Mouse (Mus musculus): Measurements from ENCODE around the gene Slc13a2. TPM values are rescaled to one million over a fixed set of nuclear protein-coding genes. Genes with fewer than 3 reads are reported as not detected.
A peak's percentile ranks its signal among the peaks of the same experiment; 100 is the strongest.

Slc13a2 gene
- polyA plus RNA-seq (2012; rRNA removed) (0.02 TPM in 2 replicates), polyA plus RNA-seq (2014; fragmentation: Nextera tagmentation; extraction: Ambion mirVana) (not detected in 2 replicates)

DNA sequence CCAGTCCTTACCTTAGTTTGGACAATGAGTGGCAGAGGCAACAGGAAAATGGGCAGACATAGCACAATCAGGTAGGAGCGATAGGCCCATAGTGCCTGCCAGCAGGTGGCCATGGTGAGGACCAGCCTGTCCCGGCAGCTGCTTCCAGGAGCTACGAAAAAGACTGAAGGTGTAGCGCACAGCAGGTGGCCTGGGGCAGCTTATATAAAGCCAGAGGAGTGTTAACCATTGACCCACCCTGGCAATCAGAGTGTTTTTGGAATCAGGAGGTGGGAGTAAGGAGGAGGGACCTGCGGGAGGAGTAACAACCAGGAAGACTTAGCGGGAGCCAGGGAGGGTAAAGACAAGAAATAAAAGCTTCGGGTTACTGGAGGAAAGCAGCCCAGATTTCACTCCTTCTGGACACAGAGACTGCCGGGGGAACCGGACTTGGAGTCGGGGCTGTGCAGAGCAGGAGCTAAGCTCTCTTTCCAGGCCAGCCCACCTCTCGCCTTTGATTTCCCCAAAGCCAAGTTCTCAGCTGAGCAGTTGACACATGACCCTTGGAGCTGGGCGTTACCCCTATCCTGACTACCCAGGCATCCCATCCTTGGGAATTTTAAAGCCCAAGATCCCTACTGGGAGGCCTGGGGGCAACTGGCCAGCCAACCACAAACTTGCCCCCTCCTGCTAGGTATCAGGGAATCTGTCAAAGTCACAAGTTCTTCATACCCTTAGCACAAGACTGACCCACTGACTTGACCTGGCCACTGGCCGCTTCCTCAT lies at the start of gene Slc13a2:
Gene Slc13a2 (minus strand): TSS at position 163 of the 765 bp plus-strand sequence.
- Histone ChIP-seq H3K27me3 (ENCODE audit: control insufficient read depth, insufficient read depth, low read length) (no peaks in the 10 kb centered on the region), H3K27ac (no peak within 1 kb of the TSS), H3K4me2 (ENCODE audit: low read depth) (no peak within 1 kb of the TSS), H3K4me3 (ENCODE audit: insufficient read depth in 1 of 2, low read depth in 2 of 2, low read length in 2 of 2) (no peak within 1 kb of the TSS), H3K9ac (replicated peaks) (no peak within 1 kb of the TSS), H3K4me1 (replicated peaks; ENCODE audit: control insufficient read depth in 2 of 2, insufficient read depth in 2 of 2, low read length in 1 of 2) (peaks cover 0 to 2% of the 10 kb centered on the region in 2 experiments; a peak in 2 of 4 replicates), H3K9me3 (ENCODE audit: control insufficient read depth, low read length) (no peaks in the 10 kb centered on the region), H3K36me3 (replicated peaks; ENCODE audit: control insufficient read depth, insufficient read depth, low read depth) (no peaks in the 10 kb centered on the region)
- TF ChIP-seq CTCF (IDR thresholded peaks at IDR 0.05; ENCODE audit: low read depth) (0 out of 2 replicates have a peak, but pooled peaks have one; percentile 12), EP300 (IDR thresholded peaks at IDR 0.05; ENCODE audit: low read depth) (no peak)
- DNase-seq (ENCODE audit: low read depth in 3 of 3, low spot score in 3 of 3), result no peak
- ATAC-seq (ENCODE audit: insufficient read depth), result no peak
- WGBS (ENCODE audit: insufficient replicate concordance), result 27% methylated on average over 13 of the region's 13 CpGs

DNA sequence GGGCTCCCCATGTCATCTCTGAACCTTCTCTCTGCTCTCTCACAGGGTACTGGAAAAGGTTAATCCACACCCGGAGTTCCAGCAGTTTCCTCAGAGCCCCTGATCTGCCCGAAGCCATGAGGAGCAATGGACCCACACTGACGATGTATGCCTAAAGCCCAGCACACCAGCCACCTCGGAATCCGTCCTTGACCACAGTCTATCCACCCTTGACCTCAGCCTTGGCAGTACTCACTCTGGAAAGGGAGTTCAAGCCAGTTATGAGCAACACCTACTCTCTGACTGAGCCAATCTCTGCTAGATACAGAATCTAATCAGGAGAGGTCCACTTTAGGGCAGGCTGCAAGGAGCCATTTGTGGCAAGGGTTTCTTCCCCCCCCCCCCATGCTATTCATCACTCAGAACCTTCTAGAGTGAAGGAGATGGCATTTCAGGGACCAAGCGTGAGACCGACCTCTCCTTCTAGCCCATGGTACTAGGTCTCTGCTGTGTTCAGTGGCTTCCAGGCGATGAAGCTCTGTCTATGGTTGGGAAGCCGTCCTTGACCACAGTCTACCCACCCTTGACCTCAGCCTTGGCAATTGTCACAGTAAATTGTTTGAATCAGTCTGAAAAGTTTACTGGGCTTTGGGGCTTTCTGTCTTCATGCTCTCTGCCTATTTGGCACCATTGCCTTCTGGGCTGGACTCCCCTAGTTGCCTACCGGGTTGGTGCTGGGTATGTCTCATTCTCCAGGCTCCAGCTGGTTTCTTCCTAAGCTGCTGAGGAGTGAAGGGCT lies 49.5 kb upstream of the Slc13a2 start:
- no peak for DNase-seq (ENCODE audit: low read depth in 3 of 3, low spot score in 3 of 3)
- Histone ChIP-seq H3K36me3 (replicated peaks; ENCODE audit: control insufficient read depth, insufficient read depth, low read depth) (no peaks in the 10 kb centered on the region), H3K27ac (no peak overlapping the region), H3K4me3 (ENCODE audit: insufficient read depth in 1 of 2, low read depth in 2 of 2, low read length in 2 of 2) (no peak overlapping the region), H3K9me3 (ENCODE audit: control insufficient read depth, low read length) (no peaks in the 10 kb centered on the region), H3K4me1 (replicated peaks; ENCODE audit: control insufficient read depth in 2 of 2, insufficient read depth in 2 of 2, low read length in 1 of 2) (0 out of 4 replicates have a peak, but pooled peaks cover 0 to 1% of the 10 kb centered on the region in 2 experiments), H3K9ac (replicated peaks) (no peak overlapping the region), H3K4me2 (ENCODE audit: low read depth) (no peak overlapping the region), H3K27me3 (ENCODE audit: control insufficient read depth, insufficient read depth, low read length) (no peaks in the 10 kb centered on the region)
- WGBS (ENCODE audit: insufficient replicate concordance), result 70% methylated on average over 10 of the region's 10 CpGs
- TF ChIP-seq CTCF (IDR thresholded peaks at IDR 0.05; ENCODE audit: low read depth), result no peak
- TF ChIP-seq EP300 (IDR thresholded peaks at IDR 0.05; ENCODE audit: low read depth), result no peak
- ATAC-seq (ENCODE audit: insufficient read depth), result no peak

DNA sequence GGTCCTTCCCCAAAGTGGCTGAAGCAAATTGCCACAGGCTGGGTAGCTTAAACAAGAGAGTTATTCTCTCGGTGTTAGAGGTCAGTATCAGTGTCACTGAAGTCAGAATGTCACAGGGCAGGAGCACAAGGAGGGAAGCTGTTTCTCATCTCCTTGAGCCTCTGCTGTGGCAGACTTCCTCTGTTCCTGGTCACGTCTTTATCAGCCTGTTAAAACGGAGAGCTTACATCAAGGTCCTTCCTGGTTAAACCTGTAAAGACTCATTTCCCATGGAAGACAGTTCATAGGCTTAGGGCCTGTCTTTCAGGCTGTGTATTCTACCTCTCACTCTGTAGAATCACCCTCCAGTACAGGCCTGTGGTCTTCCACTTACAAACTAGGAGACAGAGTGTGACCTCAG lies 45.9 kb upstream of the Slc13a2 start:
- no peak for TF ChIP-seq EP300 (IDR thresholded peaks at IDR 0.05; ENCODE audit: low read depth)
- no peak for TF ChIP-seq CTCF (IDR thresholded peaks at IDR 0.05; ENCODE audit: low read depth)
- Histone ChIP-seq H3K27me3 (ENCODE audit: control insufficient read depth, insufficient read depth, low read length) (no peaks in the 10 kb centered on the region), H3K4me2 (ENCODE audit: low read depth) (no peak overlapping the region), H3K36me3 (replicated peaks; ENCODE audit: control insufficient read depth, insufficient read depth, low read depth) (no peaks in the 10 kb centered on the region), H3K9ac (replicated peaks) (no peak overlapping the region), H3K9me3 (ENCODE audit: control insufficient read depth, low read length) (no peaks in the 10 kb centered on the region), H3K27ac (no peak overlapping the region), H3K4me3 (ENCODE audit: insufficient read depth in 1 of 2, low read depth in 2 of 2, low read length in 2 of 2) (no peak overlapping the region), H3K4me1 (replicated peaks; ENCODE audit: control insufficient read depth in 2 of 2, insufficient read depth in 2 of 2, low read length in 1 of 2) (peaks cover 9 to 24% of the 10 kb centered on the region in 2 experiments)
- WGBS (ENCODE audit: insufficient replicate concordance), result 15% methylated on average over 3 of the region's 3 CpGs
- DNase-seq (ENCODE audit: low read depth in 3 of 3, low spot score in 3 of 3) (no peak), ATAC-seq (ENCODE audit: insufficient read depth) (no peak)

DNA sequence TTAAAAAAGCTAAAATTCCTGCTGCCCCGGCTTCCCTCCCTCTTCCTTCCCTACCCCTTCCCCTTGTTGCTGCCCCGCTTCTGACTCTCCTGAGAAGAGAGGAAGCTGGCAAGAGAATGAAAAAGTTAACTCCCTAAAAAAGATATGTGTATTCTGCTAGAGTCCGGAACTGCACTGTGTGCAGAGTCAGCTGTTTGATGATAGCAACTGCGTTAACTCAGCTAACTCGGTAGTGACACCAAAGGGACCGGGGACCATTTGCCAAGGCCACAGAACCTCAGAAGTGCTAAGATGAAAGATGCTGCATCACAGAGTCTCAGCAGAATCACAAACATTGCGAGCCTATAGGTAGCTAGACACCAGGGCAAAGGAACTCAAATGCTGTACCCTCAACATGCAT lies 45.5 kb upstream of the Slc13a2 start:
- no peaks in the 10 kb centered on the region for H3K9me3 ChIP-seq (ENCODE audit: control insufficient read depth, low read length)
- peaks cover 9 to 25% of the 10 kb centered on the region in 2 experiments for H3K4me1 ChIP-seq (replicated peaks; ENCODE audit: control insufficient read depth in 2 of 2, insufficient read depth in 2 of 2, low read length in 1 of 2)
- H3K4me3 ChIP-seq (ENCODE audit: insufficient read depth in 1 of 2, low read depth in 2 of 2, low read length in 2 of 2), result no peak overlapping the region
- ATAC-seq (ENCODE audit: insufficient read depth) (no peak), DNase-seq (ENCODE audit: low read depth in 3 of 3, low spot score in 3 of 3) (no peak)
- H3K27ac ChIP-seq, result no peak overlapping the region
- no peak overlapping the region for H3K9ac ChIP-seq (replicated peaks)
- 55% methylated on average over 7 of the region's 7 CpGs for WGBS (ENCODE audit: insufficient replicate concordance)
- no peaks in the 10 kb centered on the region for H3K27me3 ChIP-seq (ENCODE audit: control insufficient read depth, insufficient read depth, low read length)
- H3K4me2 ChIP-seq (ENCODE audit: low read depth), result no peak overlapping the region
- TF ChIP-seq EP300 (IDR thresholded peaks at IDR 0.05; ENCODE audit: low read depth), result no peak
- H3K36me3 ChIP-seq (replicated peaks; ENCODE audit: control insufficient read depth, insufficient read depth, low read depth), result no peaks in the 10 kb centered on the region
